Mouse (Mus musculus) CH12.LX (cell line): ENCODE results near the gene Srpr. TPM values are rescaled to one million over a fixed set of nuclear protein-coding genes. Genes with fewer than 3 reads are reported as not detected.

Experiments
- DNase-seq: peaks from one replicate; pipeline ENCODE4 v3.0.0-alpha.2; 2013; ENCODE audit errors: extremely low read depth
- H3K27ac ChIP-seq: 2 replicates; pipeline ENCODE4 v1.5.1; 2012; ENCODE audit warnings: low read depth, mild to moderate bottlenecking, control low read depth, moderate library complexity; ENCODE audit not compliant: insufficient read depth
- H3K27me3 ChIP-seq: replicated peaks from 2 replicates; pipeline ENCODE3; 2012; ENCODE audit warnings: inconsistent platforms
- H3K36me3 ChIP-seq, 2 experiments: replicated peaks in 1 of 2; 2 replicates each; pipeline versions ENCODE3 to v1.6.1; 2012; ENCODE audit warnings: inconsistent platforms in 1 of 2, low read length in 1 of 2, mild to moderate bottlenecking in 1 of 2, mixed read lengths in 1 of 2, moderate library complexity in 1 of 2; ENCODE audit not compliant: control insufficient read depth in 1 of 2, insufficient read depth in 1 of 2
- H3K4me1 ChIP-seq, 2 experiments: 2 replicates each; pipeline ENCODE4 v1.6.1; 2012; ENCODE audit warnings: inconsistent platforms in 1 of 2, moderate library complexity in 1 of 2; ENCODE audit not compliant: insufficient read depth in 2 of 2, control insufficient read depth in 1 of 2
- H3K4me2 ChIP-seq: 2 replicates; pipeline ENCODE4 v1.6.1; 2012; ENCODE audit warnings: low read depth, mild to moderate bottlenecking, control low read depth; ENCODE audit not compliant: poor library complexity, insufficient read depth, severe bottlenecking
- H3K4me3 ChIP-seq, 3 experiments: fragments of 150-350 bp in 1 of 3; sonication (generic) in 1 of 3; replicated peaks in 1 of 3; 2 replicates each; pipeline versions ENCODE3 to v1.5.1; 2011 to 2012; ENCODE audit warnings: low read depth in 2 of 3, low read length in 2 of 3, mild to moderate bottlenecking in 2 of 3, moderate library complexity in 2 of 3, control low read depth in 1 of 3, improper control_type of control experiment in 1 of 3, inconsistent platforms in 1 of 3, mixed read lengths in 1 of 3; ENCODE audit not compliant: poor library complexity in 1 of 3
- H3K79me2 ChIP-seq: replicated peaks from 2 replicates; pipeline ENCODE4 v1.6.1; 2012; ENCODE audit warnings: mild to moderate bottlenecking, moderate library complexity; ENCODE audit not compliant: control insufficient read depth, poor library complexity, insufficient read depth, severe bottlenecking; ENCODE audit errors: extremely low read depth
- H3K9ac ChIP-seq: 2 replicates; pipeline ENCODE4 v1.6.1; 2012; ENCODE audit warnings: low read depth, mild to moderate bottlenecking, control low read depth, moderate library complexity; ENCODE audit not compliant: insufficient read depth
- H3K9me3 ChIP-seq: replicated peaks from 2 replicates; pipeline ENCODE3; 2012; ENCODE audit warnings: low read length, inconsistent platforms, mixed read lengths
- BHLHE40 ChIP-seq: IDR thresholded peaks from 2 replicates; pipeline ENCODE4 v1.6.1; 2011; ENCODE audit warnings: mild to moderate bottlenecking, low read depth, low read length, improper control_type of control experiment
- CHD1 ChIP-seq: IDR thresholded peaks from 2 replicates; pipeline ENCODE4 v1.6.1; 2012; ENCODE audit warnings: low read depth, low read length, improper control_type of control experiment, inconsistent platforms
- CHD2 ChIP-seq: IDR thresholded peaks from 2 replicates; pipeline ENCODE4 v1.6.1; 2011; ENCODE audit warnings: low read length, improper control_type of control experiment
- CTCF ChIP-seq, 2 experiments: IDR thresholded peaks in 1 of 2; conservative IDR thresholded peaks in 1 of 2; 2 replicates each; pipeline ENCODE4 v1.5.1; 2011 to 2012; ENCODE audit warnings: low read depth in 2 of 2, low read length in 2 of 2, improper control_type of control experiment in 1 of 2, inconsistent platforms in 1 of 2, mild to moderate bottlenecking in 1 of 2, moderate library complexity in 1 of 2
- E2F4 ChIP-seq: IDR thresholded peaks from 2 replicates; pipeline ENCODE4 v1.6.1; 2011; ENCODE audit warnings: low read depth, low read length, improper control_type of control experiment; ENCODE audit not compliant: insufficient replicate concordance
- ETS1 ChIP-seq: conservative IDR thresholded peaks from 2 replicates; pipeline ENCODE4 v1.6.1; 2012; ENCODE audit warnings: low read depth, mild to moderate bottlenecking, inconsistent platforms, low read length, improper control_type of control experiment, moderate library complexity
- HCFC1 ChIP-seq: IDR thresholded peaks from 2 replicates; pipeline ENCODE4 v1.6.1; 2012; ENCODE audit warnings: low read depth, mild to moderate bottlenecking, inconsistent platforms, low read length, improper control_type of control experiment
- IRF4 ChIP-seq: IDR thresholded peaks from 2 replicates; pipeline ENCODE4 v1.6.1; 2014; ENCODE audit warnings: low read depth, mild to moderate bottlenecking, inconsistent platforms, low read length, improper control_type of control experiment
- JUN ChIP-seq: IDR thresholded peaks from 2 replicates; pipeline ENCODE4 v1.6.1; 2011; ENCODE audit warnings: low read depth, mild to moderate bottlenecking, low read length, improper control_type of control experiment, moderate library complexity; ENCODE audit not compliant: insufficient read depth
- JUND ChIP-seq: conservative IDR thresholded peaks from 2 replicates; pipeline ENCODE4 v1.6.1; 2011; ENCODE audit warnings: low read depth, low read length, improper control_type of control experiment
- KAT2A ChIP-seq: IDR thresholded peaks from 2 replicates; pipeline ENCODE4 v1.6.1; 2012; ENCODE audit warnings: low read length, improper control_type of control experiment, inconsistent platforms; ENCODE audit not compliant: insufficient replicate concordance
- MAFK ChIP-seq: IDR thresholded peaks from 2 replicates; pipeline ENCODE4 v1.6.1; 2011; ENCODE audit warnings: low read length, improper control_type of control experiment; ENCODE audit not compliant: insufficient replicate concordance
- MAX ChIP-seq: IDR thresholded peaks from 2 replicates; pipeline ENCODE4 v1.6.1; 2011; ENCODE audit warnings: low read length, improper control_type of control experiment
- MAZ ChIP-seq: IDR thresholded peaks from 2 replicates; pipeline ENCODE4 v1.6.1; 2012; ENCODE audit warnings: low read depth, mild to moderate bottlenecking, inconsistent platforms, low read length, improper control_type of control experiment, moderate library complexity
- MEF2A ChIP-seq: IDR thresholded peaks from 2 replicates; pipeline ENCODE4 v1.6.1; 2014; ENCODE audit warnings: low read depth, mild to moderate bottlenecking, inconsistent platforms, low read length, improper control_type of control experiment, borderline replicate concordance
- MXI1 ChIP-seq: IDR thresholded peaks from 2 replicates; pipeline ENCODE4 v1.6.1; 2011; ENCODE audit warnings: mild to moderate bottlenecking, low read depth, low read length, improper control_type of control experiment
- MYC ChIP-seq: IDR thresholded peaks from 2 replicates; pipeline ENCODE4 v1.6.1; 2011; ENCODE audit warnings: low read depth, mild to moderate bottlenecking, improper control_type of control experiment, low read length
- NRF1 ChIP-seq: IDR thresholded peaks from 2 replicates; pipeline ENCODE4 v1.6.1; 2014; ENCODE audit warnings: low read depth, mild to moderate bottlenecking, inconsistent platforms, low read length, improper control_type of control experiment, moderate library complexity
- PAX5 ChIP-seq: IDR thresholded peaks from 2 replicates; pipeline ENCODE4 v1.6.1; 2012; ENCODE audit warnings: low read length, inconsistent platforms, mixed read lengths
- POLR2AphosphoS2 ChIP-seq: IDR thresholded peaks from 2 replicates; pipeline ENCODE4 v1.6.1; 2011; ENCODE audit warnings: low read depth, low read length, improper control_type of control experiment
- RAD21 ChIP-seq: IDR thresholded peaks from 2 replicates; pipeline ENCODE4 v1.6.1; 2011; ENCODE audit warnings: low read depth, mild to moderate bottlenecking, low read length, improper control_type of control experiment, moderate library complexity
- RCOR1 ChIP-seq: conservative IDR thresholded peaks from 2 replicates; pipeline ENCODE4 v1.6.1; 2012; ENCODE audit warnings: low read depth, mild to moderate bottlenecking, inconsistent platforms, low read length, improper control_type of control experiment
- SIN3A ChIP-seq: IDR thresholded peaks from 2 replicates; pipeline ENCODE4 v1.6.1; 2012; ENCODE audit warnings: low read length, improper control_type of control experiment, inconsistent platforms
- SMC3 ChIP-seq: IDR thresholded peaks from 2 replicates; pipeline ENCODE4 v1.6.1; 2011; ENCODE audit warnings: low read depth, low read length, improper control_type of control experiment
- TCF12 ChIP-seq: IDR thresholded peaks from 2 replicates; pipeline ENCODE4 v1.6.1; 2014; ENCODE audit warnings: low read depth, mild to moderate bottlenecking, inconsistent platforms, low read length, improper control_type of control experiment
- ZKSCAN1 ChIP-seq: IDR thresholded peaks from 2 replicates; pipeline ENCODE4 v1.6.1; 2012; ENCODE audit warnings: low read depth, inconsistent platforms, low read length, improper control_type of control experiment, borderline replicate concordance
- ZNF384 ChIP-seq: IDR thresholded peaks from 2 replicates; pipeline ENCODE4 v1.6.1; 2012; ENCODE audit warnings: low read depth, low read length, improper control_type of control experiment, inconsistent platforms
- dilution Hi-C: fragments of 300-500 bp; cut with MboI; formaldehyde crosslinking; loops from 2 replicates; pipeline ENCODE4 v1.14.3; 2020; ENCODE audit warnings: low sequenced_read_pairs; ENCODE audit not compliant: extremely low pct_unique_long_range_greater_than_20kb, extremely low pct_ligation_motif_present
- in situ Hi-C: fragments of 300-500 bp; cut with MboI; formaldehyde crosslinking; loops from 3 replicates; pipeline ENCODE4 v1.14.3; 2019; ENCODE audit warnings: low sequenced_read_pairs, low pct_ligation_motif_present, low pct_unique_long_range_greater_than_20kb, mixed read lengths
- polyA plus RNA-seq: library from polyadenylated mRNA; unstranded; fragments of >175 nt; gene quantifications from 2 replicates; pipeline ENCODE4 v1.2.1, GENCODE M21; 2012; ENCODE audit warnings: low read depth; ENCODE audit not compliant: insufficient read length
- total RNA-seq, 2 experiments: library from RNA; depleted of rRNA; stranded (reverse); fragments of 300-350 nt in 1 of 2; fragments of >200 nt in 1 of 2; gene quantifications; 2 replicates each; pipeline ENCODE4 v1.2.3; 2012 to 2014

Gene Srpr
- total and polyA plus RNA-seq, 3 experiments, result 38.2 to 95.0 (median 40.1) TPM

DNA sequence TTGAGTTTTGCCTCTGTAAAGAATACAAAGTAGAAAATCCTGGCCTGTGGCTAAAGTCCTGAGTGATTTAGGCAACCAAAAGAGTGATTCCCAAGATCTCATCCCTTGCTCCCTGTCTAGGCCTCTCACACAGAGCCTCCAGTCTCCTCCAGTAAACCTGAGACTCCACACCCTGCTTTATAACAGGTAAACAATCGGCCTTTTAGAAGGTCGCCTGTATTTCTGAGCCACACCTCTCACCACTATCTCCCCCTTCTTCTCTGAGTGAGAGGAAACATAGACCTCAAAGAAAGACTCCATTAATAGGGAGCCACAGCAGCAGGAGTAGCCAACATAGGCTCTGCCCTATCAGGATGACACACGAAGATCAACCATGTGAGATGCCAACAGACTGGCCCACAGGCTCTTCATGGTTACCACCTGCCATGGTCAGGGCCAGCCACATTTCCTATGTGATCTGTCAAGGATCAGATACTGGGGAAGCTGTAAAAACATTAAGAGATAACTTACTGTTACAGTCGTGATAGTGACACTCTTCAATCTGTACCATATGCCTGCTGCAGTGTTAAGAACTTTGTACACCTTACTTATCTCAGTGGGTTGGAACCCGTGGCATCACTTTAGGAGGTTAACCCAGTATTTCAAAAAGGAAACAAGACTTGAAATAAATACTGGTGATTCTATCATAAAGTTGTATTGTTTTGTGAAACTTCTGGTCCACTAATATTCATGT is 35.7 kb upstream of the Srpr start (continued):
- TF ChIP-seq MEF2A (no peak), CTCF (conservative IDR thresholded peaks at IDR 0.05 in 1 of 2, IDR thresholded peaks at IDR 0.05 in 1 of 2; ENCODE audit: low read depth in 2 of 2, low read length in 2 of 2) (no peak), MAFK (no peak)

DNA sequence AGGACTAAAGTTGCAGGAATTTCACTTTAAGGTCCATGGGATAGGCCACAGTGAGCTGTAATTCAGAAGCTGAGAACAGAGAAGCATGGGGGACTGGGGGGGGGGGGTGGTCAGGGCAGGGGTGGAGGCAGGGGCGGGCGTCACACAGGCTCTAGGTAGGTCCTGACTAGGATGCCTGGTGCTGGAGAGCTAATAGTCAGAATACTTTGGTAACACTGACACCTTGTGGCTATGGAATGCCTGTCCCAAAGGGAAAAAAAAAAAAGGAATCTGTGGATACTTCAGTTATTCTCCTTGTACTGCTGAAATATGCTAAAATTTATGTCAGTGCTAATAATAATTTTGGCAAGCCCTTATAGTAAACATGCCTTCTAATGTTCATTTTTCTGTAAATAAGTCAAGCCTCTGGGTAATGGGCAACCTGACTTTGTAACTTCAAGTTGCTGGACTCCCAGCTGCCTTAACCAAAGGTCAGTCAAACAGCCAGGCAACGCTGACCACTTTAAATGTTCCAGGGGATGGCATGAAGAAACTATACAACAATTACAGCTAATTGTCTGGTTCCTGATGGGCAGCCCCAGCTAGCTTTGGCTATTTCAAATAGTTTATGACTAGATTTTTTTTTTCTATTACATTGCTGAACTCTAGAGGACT is 33.7 kb upstream of the Srpr start:
- no peaks in the 10 kb centered on the region for H3K79me2 ChIP-seq
- dilution Hi-C loops (no loop called here), in situ Hi-C loops (no loop called here)
- no peak overlapping the region for H3K4me3 ChIP-seq
- H3K27ac ChIP-seq, result no peak overlapping the region
- H3K9ac ChIP-seq, result no peak overlapping the region
- TF ChIP-seq RCOR1 (no peak), POLR2AphosphoS2 (no peak), JUN (no peak), ETS1 (no peak), IRF4 (no peak), KAT2A (no peak), MXI1 (no peak), ZNF384 (peak; percentile 75), ZKSCAN1 (no peak), TCF12 (no peak), CHD2 (no peak), NRF1 (no peak), CHD1 (no peak), HCFC1 (no peak), SMC3 (peak; percentile 39), CTCF (conservative IDR thresholded peaks at IDR 0.05 in 1 of 2, IDR thresholded peaks at IDR 0.05 in 1 of 2; ENCODE audit: low read depth in 2 of 2, low read length in 2 of 2) (peak in 1 of 2 experiments; percentile 60; a peak in 2 of 4 replicates), JUND (no peak), PAX5 (no peak), BHLHE40 (no peak), MAZ (no peak), MEF2A (no peak), SIN3A (no peak), MAX (no peak), MAFK (no peak), MYC (no peak), RAD21 (peak; percentile 64), E2F4 (no peak)
- peaks cover 10 to 26% of the 10 kb centered on the region in 2 experiments for H3K4me1 ChIP-seq
- H3K9me3 ChIP-seq, result no peaks in the 10 kb centered on the region
- no peaks in the 10 kb centered on the region for H3K27me3 ChIP-seq
- H3K4me2 ChIP-seq, result no peak overlapping the region
- peaks cover 40 to 88% of the 10 kb centered on the region in 2 experiments for H3K36me3 ChIP-seq
- no peak for DNase-seq
